Mouse (Mus musculus) CD4-positive, CD25-positive, alpha-beta regulatory T cell, adult 2 months (primary cell): ENCODE measurements around the gene Setd1b.
A peak's percentile ranks its signal among the peaks of the same experiment; 100 is the strongest.

Experiments used
- DNase-seq: peaks from one replicate; pipeline ENCODE4 v3.0.0-alpha.2; 2012; ENCODE audit warnings: low read depth, low spot score

Gene Setd1b

GRCm38 (mm10) chr5:123159866-123160265 lies 17.9 kb downstream of the Setd1b start:
- no peak for DNase-seq

GRCm38 (mm10) chr5:123160341-123160740 lies 18.3 kb downstream of the Setd1b start:
- no peak for DNase-seq

- no peak for DNase-seq
These were observed 20.9 kb downstream of the Setd1b start for GRCm38 (mm10) chr5:123162942-123163341.

GRCm38 (mm10) chr5:123166437-123166836 lies 24.4 kb downstream of the Setd1b start:
- DNase-seq = no peak

- peak; percentile 57 for DNase-seq
These were observed 25.6 kb downstream of the Setd1b start for GRCm38 (mm10) chr5:123167591-123167990.

- no peak for DNase-seq
These were observed 27.3 kb downstream of the Setd1b start, which contains the start of gene Psmd9 for GRCm38 (mm10) chr5:123169284-123169683. Gene Psmd9 (plus strand): TSS chr5:123169413.

- DNase-seq = peak; percentile 39
These were observed 28.4 kb downstream of the Setd1b start for GRCm38 (mm10) chr5:123170365-123170764.

- DNase-seq = peak; percentile 92
These were observed 29.8 kb downstream of the Setd1b start for GRCm38 (mm10) chr5:123171646-123172350.

- peak; percentile 36 for DNase-seq
These were observed 36.8 kb downstream of the Setd1b start for GRCm38 (mm10) chr5:123178792-123179191.

- DNase-seq = no peak
These were observed 38.4 kb downstream of the Setd1b start for GRCm38 (mm10) chr5:123180390-123180789.

- no peak for DNase-seq
These were observed 39.5 kb downstream of the Setd1b start for GRCm38 (mm10) chr5:123181536-123181935.

- no peak for DNase-seq
These were observed 40.7 kb downstream of the Setd1b start, which contains the start of gene Hpd for GRCm38 (mm10) chr5:123182651-123183050. Gene Hpd (minus strand): TSS chr5:123182727.

GRCm38 (mm10) chr5:123185966-123186365 lies 44.0 kb downstream of the Setd1b start:
- DNase-seq = no peak

GRCm38 (mm10) chr5:123187306-123187705 lies 45.3 kb downstream of the Setd1b start:
- DNase-seq = no peak

GRCm38 (mm10) chr5:123190912-123191311 lies 48.9 kb downstream of the Setd1b start:
- no peak for DNase-seq

- DNase-seq = no peak
These were observed 49.4 kb downstream of the Setd1b start for GRCm38 (mm10) chr5:123191427-123191826.

- DNase-seq = no peak
These were observed 50.7 kb downstream of the Setd1b start for GRCm38 (mm10) chr5:123192606-123193150.

- no peak for DNase-seq
These were observed 51.4 kb downstream of the Setd1b start for GRCm38 (mm10) chr5:123193436-123193835.

- DNase-seq = no peak
These were observed 52.9 kb downstream of the Setd1b start for GRCm38 (mm10) chr5:123194856-123195255.

- no peak for DNase-seq
These were observed 53.6 kb downstream of the Setd1b start for GRCm38 (mm10) chr5:123195500-123196000.

- no peak for DNase-seq
These were observed 54.8 kb downstream of the Setd1b start for GRCm38 (mm10) chr5:123196746-123197145.

GRCm38 (mm10) chr5:123198523-123198922 lies 56.5 kb downstream of the Setd1b start:
- DNase-seq = no peak
